Mouse (Mus musculus): ENCODE results near the gene Fbxo48.

DNA sequence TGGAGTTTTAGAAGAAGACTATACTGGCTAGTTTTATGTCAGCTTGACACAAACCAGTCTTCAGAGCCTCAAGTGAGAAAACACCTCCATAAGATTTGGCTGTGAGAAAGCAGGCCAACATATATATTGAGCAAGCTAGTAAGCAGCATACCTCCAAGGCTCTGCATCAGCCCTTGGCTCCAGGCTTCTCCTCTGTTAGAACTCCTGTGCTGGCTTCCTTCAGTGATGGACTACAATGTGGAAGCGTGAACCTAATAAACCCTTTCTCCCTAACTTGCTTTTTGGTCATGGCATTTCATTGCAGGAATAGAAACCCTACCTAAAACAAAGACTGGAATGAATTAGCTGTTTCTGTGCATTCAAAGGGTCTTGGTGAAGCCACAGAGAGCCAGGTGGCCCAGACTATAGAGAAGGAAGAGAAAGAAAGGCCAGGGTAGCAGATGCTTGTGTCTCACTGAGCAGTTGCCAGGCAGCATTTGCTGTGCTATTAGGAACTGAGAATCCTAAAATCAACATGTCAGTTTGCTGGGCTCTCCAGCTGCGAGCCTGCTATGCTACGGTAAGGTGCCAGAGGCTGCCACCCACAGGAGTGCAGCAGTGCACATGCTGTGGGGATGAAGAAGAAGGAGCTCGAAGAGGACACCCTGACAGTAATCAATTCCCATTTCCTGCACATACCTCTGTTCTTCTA, 9.9 kb upstream of the Fbxo48 start:
- TF ChIP-seq CHD2 (IDR thresholded peaks at IDR 0.05; ENCODE audit: low read depth, low read length) (no peak), ZC3H11A (IDR thresholded peaks at IDR 0.05; ENCODE audit: borderline replicate concordance, low read depth, low read length) (no peak), HCFC1 (IDR thresholded peaks at IDR 0.05; ENCODE audit: borderline replicate concordance, insufficient read depth, low read length) (no peak), ZNF384 (IDR thresholded peaks at IDR 0.05; ENCODE audit: low read depth, low read length) (no peak), MAFK (IDR thresholded peaks at IDR 0.05; ENCODE audit: insufficient read depth, low read depth, low read length) (no peak)
